Mouse (Mus musculus) telencephalon, adult 2 months (tissue): ENCODE data around the gene Nova1.

Source experiments
- DNase-seq: peaks from one replicate; pipeline ENCODE4 v3.0.0-alpha.2; 2011; ENCODE audit warnings: low read depth, low spot score

Gene Nova1

DNA sequence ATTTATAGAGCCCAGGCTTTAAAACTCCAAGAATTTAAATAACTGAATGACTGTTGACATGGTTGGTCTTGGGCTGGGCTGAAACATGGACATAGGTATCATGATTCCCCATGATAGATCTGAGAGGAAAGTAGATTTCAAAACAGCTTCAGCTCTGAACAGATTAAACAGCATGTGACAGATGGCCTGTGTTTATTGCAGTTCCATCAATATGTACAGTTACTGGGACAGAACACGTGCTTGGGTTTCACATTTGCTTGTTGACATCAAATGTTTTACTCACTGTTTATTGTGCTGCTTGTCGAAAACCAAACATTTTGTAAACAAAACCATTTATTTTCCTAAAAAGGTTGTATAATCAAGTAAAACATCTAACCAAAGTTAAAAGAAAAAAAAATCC, 142.4 kb downstream of the Nova1 start:
- no peak for DNase-seq

GRCm38 (mm10) chr12:46666706-46667105, 152.0 kb downstream of the Nova1 start:
- DNase-seq, result peak; percentile 23

DNA sequence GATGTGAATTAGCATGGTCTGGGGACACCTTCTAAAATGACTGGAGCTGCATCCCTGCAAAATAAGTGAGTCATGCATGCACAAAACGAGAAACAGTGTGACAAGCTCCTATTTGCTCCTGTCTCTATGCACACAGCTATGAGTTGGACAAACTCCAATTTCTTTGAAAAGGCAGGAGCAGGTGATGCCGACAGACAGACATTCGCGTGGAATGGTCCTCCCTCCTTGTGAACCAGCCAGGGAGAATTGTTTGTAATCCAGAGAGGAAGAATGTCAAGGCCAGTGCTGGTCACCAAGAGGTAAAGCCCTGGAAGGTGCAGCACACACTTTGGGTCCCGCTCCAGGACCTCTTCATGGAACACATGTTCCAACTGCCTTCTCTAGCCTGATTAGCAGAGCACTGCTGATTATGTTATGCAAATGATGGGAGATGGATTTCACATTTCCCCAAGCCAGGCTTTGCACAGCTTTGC, 172.6 kb downstream of the Nova1 start:
- peak; percentile 23 for DNase-seq

DNA sequence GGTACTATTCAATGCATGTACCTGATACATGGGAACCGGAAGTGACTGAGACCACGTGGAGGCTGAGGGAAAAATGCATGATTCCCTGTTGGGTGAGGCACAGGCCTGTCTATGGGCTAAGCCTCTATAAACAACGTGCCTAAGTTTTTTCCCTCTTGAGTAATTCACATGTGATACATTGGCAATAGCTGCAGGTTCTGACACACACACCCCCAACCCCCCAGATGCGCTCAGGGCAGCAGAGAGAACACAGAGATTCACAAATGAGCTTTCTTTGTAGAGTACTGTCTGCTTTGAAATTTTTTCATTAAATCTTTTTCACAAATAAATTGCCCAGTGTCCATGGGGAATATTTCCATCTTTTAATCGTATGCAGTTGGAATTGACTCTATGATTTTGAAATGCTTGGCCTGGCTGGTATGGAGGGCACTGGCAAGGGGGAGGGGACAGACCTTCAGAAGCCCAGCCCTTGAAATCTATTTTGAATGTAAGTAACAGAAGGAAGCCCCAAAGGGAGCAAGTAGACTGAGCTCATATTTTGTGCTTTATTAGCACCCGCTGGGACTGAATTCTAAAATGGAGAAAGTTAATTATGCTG, 173.3 kb downstream of the Nova1 start:
- no peak for DNase-seq
